Mouse (Mus musculus): ENCODE results near the gene Tmed2.

DNA sequence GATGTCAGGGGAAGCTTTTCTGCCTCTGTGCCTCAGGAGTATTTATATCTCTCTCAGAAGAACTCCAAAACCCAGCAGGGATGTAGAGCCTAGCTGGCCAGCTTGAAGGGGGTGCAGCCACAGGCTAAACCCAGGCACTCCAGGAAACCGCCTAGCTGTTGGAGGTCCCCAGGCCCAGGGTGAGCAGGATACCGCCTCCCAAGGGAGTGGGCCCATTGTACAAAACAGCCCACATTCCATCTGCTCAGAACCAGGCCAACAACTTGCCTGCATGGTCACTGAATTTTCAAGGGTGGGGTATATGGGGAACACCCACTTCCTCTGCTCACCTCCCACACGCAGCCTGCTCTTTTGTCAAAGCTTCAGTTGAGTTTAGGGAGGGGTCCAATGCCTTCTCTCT is 39.9 kb upstream of the Tmed2 start:
- no peak for TF ChIP-seq POLR2A (IDR thresholded peaks at IDR 0.05; ENCODE audit: insufficient read length, low read depth)
- no peak for TF ChIP-seq USF1 (IDR thresholded peaks at IDR 0.05; ENCODE audit: low read depth)
- no peak for TF ChIP-seq POLR2AphosphoS2 (IDR thresholded peaks at IDR 0.05; ENCODE audit: insufficient read length, low read depth)
- TF ChIP-seq TCF12 (IDR thresholded peaks at IDR 0.05; ENCODE audit: insufficient read depth, poor library complexity, severe bottlenecking): no peak
- no peak for TF ChIP-seq E2F4 (IDR thresholded peaks at IDR 0.05; ENCODE audit: insufficient read depth)
- no peak for TF ChIP-seq CEBPB (IDR thresholded peaks at IDR 0.05; ENCODE audit: insufficient read depth, poor library complexity, severe bottlenecking)
- no peak for TF ChIP-seq MYOD1 (IDR thresholded peaks at IDR 0.05; ENCODE audit: control insufficient read depth in 1 of 3, insufficient read length in 2 of 3, low read depth in 2 of 3)
- TF ChIP-seq MAX (IDR thresholded peaks at IDR 0.05; ENCODE audit: low read depth): no peak
- TF ChIP-seq MYOG (IDR thresholded peaks at IDR 0.05; ENCODE audit: control insufficient read depth in 1 of 3, insufficient read depth in 1 of 3, insufficient read length in 2 of 3, low read depth in 2 of 3): no peak
- no peak for TF ChIP-seq TCF3 (IDR thresholded peaks at IDR 0.05; ENCODE audit: insufficient read length, low read depth)
- TF ChIP-seq REST (IDR thresholded peaks at IDR 0.05; ENCODE audit: insufficient read depth, insufficient read length): no peak

Data from myocyte (in vitro differentiated cells).